Mouse (Mus musculus) erythroblast, embryonic 14.5 days (primary cell): ENCODE results near the gene Agpat2.

ENCODE experiments used
- GATA1 ChIP-seq: IDR thresholded peaks from 2 replicates; pipeline ENCODE4 v1.6.1; 2012; ENCODE audit warnings: low read length, inconsistent platforms, mixed read lengths
- TAL1 ChIP-seq: IDR thresholded peaks from 3 replicates; pipeline ENCODE4 v1.6.1; 2012; ENCODE audit warnings: low read length, inconsistent platforms, mixed read lengths

GRCm38 (mm10) chr2:26608781-26609180, 4.6 kb upstream of the Agpat2 start:
- TF ChIP-seq TAL1 (no peak), GATA1 (no peak)
